Mouse (Mus musculus) limb, embryonic 14.5 days (tissue): ENCODE data around the gene Ccdc173. TPM values are rescaled to one million over a fixed set of nuclear protein-coding genes. Genes with fewer than 3 reads are reported as not detected.
A peak's percentile ranks its signal among the peaks of the same experiment; 100 is the strongest.

Experiments
- ATAC-seq: fragments of 200-750 bp; cut with Nextera tagmentation; 2 replicates; pipeline ENCODE4 v1.8.0; 2017; ENCODE audit warnings: low read depth, moderate number of reproducible peaks, moderate TSS enrichment; ENCODE audit not compliant: low FRiP score
- DNase-seq: peaks from one replicate; pipeline ENCODE4 v3.0.0-alpha.2; 2015; ENCODE audit warnings: low spot score
- H3K27ac ChIP-seq: fragments of 300-500 bp; sonication (generic); replicated peaks from 2 replicates; pipeline ENCODE4 v1.5.1; 2014; ENCODE audit warnings: low read depth, mild to moderate bottlenecking, low read length, moderate library complexity, mixed read lengths
- H3K27me3 ChIP-seq: fragments of 300-500 bp; sonication (generic); 2 replicates; pipeline ENCODE4 v1.6.1; 2014; ENCODE audit warnings: low read length, mixed read lengths; ENCODE audit not compliant: control insufficient read depth, insufficient read depth
- H3K36me3 ChIP-seq: fragments of 300-500 bp; sonication (generic); 2 replicates; pipeline ENCODE4 v1.6.1; 2014; ENCODE audit warnings: mild to moderate bottlenecking, low read length, moderate library complexity, mixed read lengths; ENCODE audit not compliant: control insufficient read depth, insufficient read depth
- H3K4me1 ChIP-seq: fragments of 300-500 bp; sonication (generic); 2 replicates; pipeline ENCODE4 v1.6.1; 2014; ENCODE audit warnings: antibody characterized with exemption, low read length, mixed read lengths; ENCODE audit not compliant: control insufficient read depth, insufficient read depth
- H3K4me2 ChIP-seq: fragments of 300-500 bp; sonication (generic); replicated peaks from 2 replicates; pipeline ENCODE4 v1.6.1; 2014; ENCODE audit warnings: low read depth, mild to moderate bottlenecking, low read length, moderate library complexity; ENCODE audit not compliant: severe bottlenecking
- H3K4me3 ChIP-seq: fragments of 300-500 bp; sonication (generic); replicated peaks from 2 replicates; pipeline ENCODE4 v1.5.1; 2014; ENCODE audit warnings: low read length
- H3K9ac ChIP-seq: fragments of 300-500 bp; sonication (generic); 2 replicates; pipeline ENCODE4 v1.6.1; 2014; ENCODE audit warnings: mild to moderate bottlenecking, low read depth, low read length, moderate library complexity; ENCODE audit not compliant: severe bottlenecking
- H3K9me3 ChIP-seq: fragments of 300-500 bp; sonication (generic); 2 replicates; pipeline ENCODE4 v1.6.1; 2016; ENCODE audit warnings: low read length; ENCODE audit not compliant: control insufficient read depth
- POLR2A ChIP-seq: fragments of 200-500 bp; IDR thresholded peaks from 2 replicates; pipeline ENCODE4 v1.8.0; 2012; ENCODE audit warnings: inconsistent platforms, mild to moderate bottlenecking, moderate library complexity, borderline replicate concordance; ENCODE audit not compliant: insufficient read depth, insufficient read length; ENCODE audit errors: extremely low read depth
- WGBS: fragments of 180-500 bp; shearing (Covaris S2); extraction: QIAGEN DNeasy Blood & Tissue Kit; methylation state at CpG from one replicate; pipeline ENCODE4 v1.1.7; 2014; 5-methylcytosine and 5-hydroxymethylcytosine counted together
- polyA plus RNA-seq, 2 experiments: library from polyadenylated mRNA; depleted of rRNA in 1 of 2; stranded (reverse) in 1 of 2; unstranded in 1 of 2; fragments of >200 nt; fragmentation: Nextera tagmentation in 1 of 2; extraction: Ambion mirVana in 1 of 2; gene quantifications; 2 replicates each; pipeline versions ENCODE4 v1.2.1 to v1.2.3; 2012 to 2014

The Ccdc173 gene
- polyA plus RNA-seq, 2 experiments, result 2.0 to 2.5 TPM

DNA sequence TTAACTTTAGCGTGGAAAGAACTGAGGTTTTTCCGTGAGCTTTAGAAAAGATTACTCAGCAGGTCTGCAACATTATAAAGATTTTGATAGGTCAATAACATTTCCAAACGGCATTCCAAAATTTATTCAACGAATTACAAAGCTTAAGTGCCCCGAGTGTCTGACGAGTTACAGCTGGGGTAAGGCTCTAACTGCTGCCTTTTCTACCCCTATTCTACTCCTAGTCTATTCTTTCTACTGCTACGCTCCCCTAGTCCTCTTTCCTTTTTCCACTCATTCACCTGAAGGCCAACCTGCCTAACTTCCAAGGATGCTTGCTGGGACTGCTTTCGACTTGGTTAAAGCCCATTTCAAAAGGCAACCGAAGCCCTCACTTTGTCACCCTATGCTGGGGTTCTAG lies 401 bp downstream of the Ccdc173 start:
- H3K27me3 ChIP-seq, result no peaks in the 10 kb centered on the region
- H3K4me3 ChIP-seq, result peak overlapping the region; percentile 70
- H3K9ac ChIP-seq, result peak overlapping the region; percentile 62
- DNase-seq (no peak), ATAC-seq (no peak; the same call in 1 of the 2 replicates)
- peaks cover 12% of the 10 kb centered on the region for H3K36me3 ChIP-seq
- TF ChIP-seq POLR2A, result no peak
- peaks cover 9% of the 10 kb centered on the region; the same call in 1 of the 2 replicates for H3K4me1 ChIP-seq
- H3K27ac ChIP-seq, result peak overlapping the region; percentile 81
- 18% methylated on average over 9 of the region's 9 CpGs for WGBS
- no peaks in the 10 kb centered on the region for H3K9me3 ChIP-seq
- H3K4me2 ChIP-seq, result peak overlapping the region; percentile 95

DNA sequence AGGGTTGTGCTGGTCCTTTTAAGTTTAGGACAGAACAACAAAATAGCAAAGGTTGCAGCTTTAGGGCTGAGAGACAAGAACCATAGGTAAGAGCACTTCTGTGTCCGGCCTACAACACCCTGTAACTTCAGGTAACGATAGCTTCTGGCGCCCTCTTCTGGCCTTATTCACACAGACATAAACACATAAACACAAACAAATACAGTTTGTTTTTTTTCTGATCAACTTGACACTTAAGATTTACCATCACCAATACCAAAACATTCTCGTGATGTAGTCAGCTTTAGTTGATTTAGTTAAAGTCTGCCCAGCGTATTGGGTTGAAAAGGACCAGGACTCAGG lies 10.6 kb downstream of the Ccdc173 start:
- H3K9me3 ChIP-seq, result no peaks in the 10 kb centered on the region
- no peak for ATAC-seq
- H3K27ac ChIP-seq, result no peak overlapping the region
- H3K4me2 ChIP-seq, result no peak overlapping the region
- H3K4me1 ChIP-seq, result no peaks in the 10 kb centered on the region
- DNase-seq, result no peak
- no peak overlapping the region for H3K4me3 ChIP-seq
- H3K9ac ChIP-seq, result no peak overlapping the region
- 49% methylated on average over 5 of the region's 5 CpGs for WGBS
- no peaks in the 10 kb centered on the region for H3K27me3 ChIP-seq
- no peaks in the 10 kb centered on the region for H3K36me3 ChIP-seq
- no peak for TF ChIP-seq POLR2A

DNA sequence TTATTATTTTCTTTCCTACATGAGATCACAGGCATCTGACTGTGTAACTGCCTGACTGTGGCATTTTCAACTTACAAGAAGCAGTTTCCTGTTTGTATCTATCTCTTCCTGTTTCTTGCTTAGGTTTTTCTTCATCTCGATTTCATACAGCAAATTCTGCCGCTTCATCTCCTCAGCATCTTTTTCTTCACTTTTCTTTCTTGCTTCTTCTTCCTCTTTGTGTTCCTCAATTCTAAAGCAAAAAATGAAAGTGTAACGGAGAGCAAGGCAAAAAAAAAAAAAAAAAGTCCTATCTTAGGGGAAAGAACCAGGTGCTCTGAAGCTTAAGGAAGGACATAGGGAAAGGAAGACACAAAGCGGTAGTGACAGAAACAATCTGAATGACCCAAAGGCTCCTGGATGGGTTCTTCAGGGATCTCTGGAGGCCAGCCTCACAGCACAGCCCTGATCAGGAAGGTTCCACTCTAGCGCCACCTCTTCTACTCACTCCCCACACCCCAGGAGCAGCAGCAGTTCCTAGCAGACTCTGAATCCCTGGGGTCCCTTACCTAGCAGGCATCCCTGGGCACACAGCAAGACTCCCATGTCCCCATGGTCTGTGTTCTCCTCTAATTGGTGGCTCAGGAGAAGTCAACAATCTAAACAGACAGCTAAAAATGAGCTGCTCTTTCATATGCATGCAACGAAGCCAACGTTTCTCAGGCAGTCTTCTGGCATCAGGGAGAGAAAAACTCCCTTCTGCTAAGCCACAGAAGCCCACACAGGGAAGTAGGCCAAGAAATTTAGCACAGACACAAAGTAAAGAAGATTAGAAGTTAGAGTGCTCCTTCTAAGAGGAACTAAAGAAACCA lies 11.2 kb downstream of the Ccdc173 start:
- TF ChIP-seq POLR2A, result no peak
- DNase-seq (no peak), ATAC-seq (no peak)
- no peaks in the 10 kb centered on the region for H3K9me3 ChIP-seq
- H3K36me3 ChIP-seq, result no peaks in the 10 kb centered on the region
- H3K4me3 ChIP-seq, result no peak overlapping the region
- H3K27me3 ChIP-seq, result no peaks in the 10 kb centered on the region
- H3K9ac ChIP-seq, result no peak overlapping the region
- no peak overlapping the region for H3K4me2 ChIP-seq
- H3K4me1 ChIP-seq, result no peaks in the 10 kb centered on the region
- H3K27ac ChIP-seq, result no peak overlapping the region
- 72% methylated on average over 7 of the region's 7 CpGs for WGBS

DNA sequence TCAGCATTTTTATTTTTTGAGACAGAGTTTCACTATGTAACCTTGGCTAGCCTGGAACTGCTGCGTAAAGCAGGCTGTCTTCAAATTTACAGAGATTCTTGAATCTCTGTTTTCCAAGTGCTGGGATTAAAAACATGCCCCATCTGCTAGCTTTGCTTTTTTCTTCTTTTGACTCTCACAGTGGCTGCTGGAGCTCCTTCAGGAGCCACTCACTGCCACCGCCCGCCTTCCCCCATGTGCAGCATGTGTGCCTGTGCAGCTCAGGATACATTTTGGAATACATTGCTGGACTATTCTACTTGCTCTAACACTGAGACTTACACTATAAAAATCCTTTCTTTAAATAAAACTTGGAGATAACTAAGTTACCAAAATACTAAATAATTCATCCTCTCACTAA lies 16.0 kb downstream of the Ccdc173 start:
- DNase-seq, result no peak
- Histone ChIP-seq H3K4me1 (no peaks in the 10 kb centered on the region), H3K9me3 (no peaks in the 10 kb centered on the region), H3K4me3 (no peak overlapping the region), H3K36me3 (no peaks in the 10 kb centered on the region), H3K9ac (no peak overlapping the region), H3K4me2 (no peak overlapping the region), H3K27me3 (no peaks in the 10 kb centered on the region), H3K27ac (no peak overlapping the region)
- no peak for ATAC-seq
- no peak for TF ChIP-seq POLR2A
- 84% methylated on average over 3 of the region's 3 CpGs for WGBS

DNA sequence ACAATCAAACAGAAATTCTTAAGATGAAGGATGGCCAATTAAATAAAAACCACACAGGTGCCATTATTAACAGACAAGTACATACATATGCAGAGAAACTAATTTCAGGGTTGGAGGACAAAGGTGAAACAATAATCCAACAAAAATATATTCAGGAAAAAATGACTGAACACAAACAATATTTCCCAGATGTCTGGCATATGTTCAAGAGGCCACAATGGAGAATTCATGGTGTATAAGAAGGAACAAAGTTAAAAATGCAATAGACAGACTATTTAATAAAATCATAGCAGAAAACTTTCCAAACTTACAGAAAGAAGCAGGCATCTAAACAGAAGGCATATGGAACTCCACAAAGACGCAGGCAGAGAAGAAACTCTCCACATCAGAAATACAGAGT lies 24.7 kb downstream of the Ccdc173 start:
- Histone ChIP-seq H3K4me2 (no peak overlapping the region), H3K27ac (peak overlapping the region; percentile 70), H3K4me1 (no peaks in the 10 kb centered on the region), H3K4me3 (no peak overlapping the region), H3K9ac (no peak overlapping the region), H3K9me3 (no peaks in the 10 kb centered on the region), H3K27me3 (no peaks in the 10 kb centered on the region), H3K36me3 (no peaks in the 10 kb centered on the region)
- ATAC-seq, result no peak
- peak; percentile 71 for DNase-seq
- TF ChIP-seq POLR2A, result no peak
- 64% methylated on average over 1 of the region's 1 CpGs for WGBS

DNA sequence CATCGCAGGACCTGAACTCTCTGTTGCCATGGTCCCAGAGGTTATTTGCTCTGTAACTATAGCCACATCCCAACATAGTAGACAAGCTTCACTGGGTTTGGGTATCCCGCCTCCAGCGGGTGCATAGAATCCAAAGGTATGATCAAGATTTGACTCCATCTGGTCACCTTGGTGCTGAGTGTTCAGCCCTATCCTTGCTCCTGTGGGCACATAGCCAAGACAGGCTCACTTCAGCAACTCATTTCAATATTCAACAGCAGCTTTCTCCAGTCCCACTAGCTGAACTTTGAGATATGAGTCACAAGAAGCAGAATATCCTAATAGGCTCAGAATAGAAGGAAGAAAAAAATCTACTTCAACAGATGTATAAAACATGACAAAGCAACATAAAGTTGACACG lies 26.0 kb downstream of the Ccdc173 start:
- DNase-seq (no peak), ATAC-seq (no peak)
- Histone ChIP-seq H3K36me3 (no peaks in the 10 kb centered on the region), H3K4me2 (no peak overlapping the region), H3K4me3 (no peak overlapping the region), H3K27ac (no peak overlapping the region), H3K9ac (no peak overlapping the region), H3K9me3 (no peaks in the 10 kb centered on the region), H3K4me1 (no peaks in the 10 kb centered on the region), H3K27me3 (no peaks in the 10 kb centered on the region)
- 93% methylated on average over 4 of the region's 4 CpGs for WGBS
- no peak for TF ChIP-seq POLR2A
